ENCODE assay signal across 32 mouse cellular contexts in genomic region chr3:90749658-90750057, GRCm38 (mm10). TPM values are rescaled to one million over a fixed set of nuclear protein-coding genes. Genes with fewer than 3 reads are reported as not detected.
"Had no signal": no experiment of that assay in that cellular context is flagged by ENCODE, and none has a peak within 500 bp of the region (broad histone marks: within the 10 kb centered on the region; RNA-seq: fewer than 3 reads in every experiment).

No protein-coding gene starts in this region.

- H3K4me3 ChIP-seq: limb, embryonic 12.5 days; limb, embryonic 15.5 days; midbrain, embryonic 12.5 days; midbrain, embryonic 15.5 days; myocyte; neural tube, embryonic 13.5 days had no signal

- H3K4me1 ChIP-seq: limb, embryonic 12.5 days; limb, embryonic 15.5 days; midbrain, embryonic 12.5 days; midbrain, embryonic 15.5 days; neural tube, embryonic 13.5 days had no signal

- H3K9me3 ChIP-seq: limb, embryonic 12.5 days; limb, embryonic 15.5 days; midbrain, embryonic 12.5 days; midbrain, embryonic 15.5 days; neural tube, embryonic 13.5 days had no signal

- DNase-seq: kidney, adult 2 months; kidney, postnatal 25 days; left cerebral cortex, postnatal 4 days; liver, postnatal 0 days; lung, embryonic 14.5 days; retina, postnatal 1 day; right cerebral cortex, postnatal 14 days; right cerebral cortex, postnatal 4 days; thymus, postnatal 25 days had no signal

- H3K4me2 ChIP-seq: limb, embryonic 12.5 days; limb, embryonic 15.5 days; liver, embryonic 11.5 days; lung, embryonic 14.5 days; midbrain, embryonic 12.5 days; midbrain, embryonic 15.5 days; neural tube, embryonic 13.5 days had no signal

- H3K27ac ChIP-seq: kidney, postnatal 0 days; limb, embryonic 12.5 days; limb, embryonic 15.5 days; liver, embryonic 14.5 days; macrophage; midbrain, embryonic 12.5 days; midbrain, embryonic 15.5 days; neural tube, embryonic 13.5 days; stomach, postnatal 0 days had no signal

- H3K27me3 ChIP-seq: limb, embryonic 12.5 days; limb, embryonic 15.5 days; midbrain, embryonic 12.5 days; midbrain, embryonic 15.5 days; neural tube, embryonic 13.5 days had no signal

- ATAC-seq: inflammation-experienced regulatory T-cells, adult 6 months; intestine, postnatal 0 days; liver, postnatal 0 days; lung, postnatal 0 days; midbrain, embryonic 15.5 days had no signal

- H3K9ac ChIP-seq: limb, embryonic 12.5 days; limb, embryonic 15.5 days; liver, embryonic 14.5 days; liver, postnatal 0 days; lung, embryonic 14.5 days; midbrain, embryonic 12.5 days; midbrain, embryonic 15.5 days; neural tube, embryonic 13.5 days had no signal

- H3K36me3 ChIP-seq: limb, embryonic 12.5 days; limb, embryonic 15.5 days; midbrain, embryonic 12.5 days; midbrain, embryonic 15.5 days; neural tube, embryonic 13.5 days had no signal

RNA-seq across cellular contexts. Expression of gene Pglyrp4, which starts 23.0 kb away (rescaled TPM):
- total RNA-seq: left cerebral cortex, adult 8-10 months; left cerebral cortex, postnatal 14 days; left cerebral cortex, postnatal 4 days; monocyte, adult 5-6 weeks had no signal
- polyA plus RNA-seq: inflammation-experienced regulatory T-cells, adult 6 months; intestine, postnatal 0 days; kidney, adult 2 months; kidney, embryonic 14.5 days; large intestine, adult 2 months; limb, embryonic 12.5 days; liver, embryonic 11.5 days; liver, postnatal 0 days; lung, embryonic 14.5 days; lung, postnatal 0 days; macrophage; midbrain, embryonic 12.5 days; midbrain, embryonic 15.5 days; myocyte; neural tube, embryonic 13.5 days; stomach, embryonic 14.5 days had no signal

RNA-seq across cellular contexts. Expression of gene Gm5849, which starts 28.0 kb away (rescaled TPM):
- total RNA-seq: left cerebral cortex, adult 8-10 months; left cerebral cortex, postnatal 14 days; left cerebral cortex, postnatal 4 days; megakaryocyte, adult 5-6 weeks; monocyte, adult 5-6 weeks; neutrophil, adult 5-6 weeks had no signal
- polyA plus RNA-seq: inflammation-experienced regulatory T-cells, adult 6 months; intestine, postnatal 0 days; kidney, adult 2 months; kidney, embryonic 14.5 days; kidney, postnatal 0 days; large intestine, adult 2 months; limb, embryonic 12.5 days; limb, embryonic 15.5 days; liver, embryonic 11.5 days; liver, embryonic 14.5 days; liver, postnatal 0 days; lung, embryonic 14.5 days; lung, postnatal 0 days; macrophage; midbrain, embryonic 12.5 days; midbrain, embryonic 15.5 days; myocyte; neural tube, embryonic 13.5 days; stomach, embryonic 14.5 days; stomach, postnatal 0 days; thymus, postnatal 0 days had no signal

RNA-seq across cellular contexts. Expression of gene S100a9, which starts 54.1 kb away (rescaled TPM):
- total RNA-seq: left cerebral cortex, adult 8-10 months had no signal
- polyA plus RNA-seq: myocyte had no signal
